In the genomic region with DNA sequence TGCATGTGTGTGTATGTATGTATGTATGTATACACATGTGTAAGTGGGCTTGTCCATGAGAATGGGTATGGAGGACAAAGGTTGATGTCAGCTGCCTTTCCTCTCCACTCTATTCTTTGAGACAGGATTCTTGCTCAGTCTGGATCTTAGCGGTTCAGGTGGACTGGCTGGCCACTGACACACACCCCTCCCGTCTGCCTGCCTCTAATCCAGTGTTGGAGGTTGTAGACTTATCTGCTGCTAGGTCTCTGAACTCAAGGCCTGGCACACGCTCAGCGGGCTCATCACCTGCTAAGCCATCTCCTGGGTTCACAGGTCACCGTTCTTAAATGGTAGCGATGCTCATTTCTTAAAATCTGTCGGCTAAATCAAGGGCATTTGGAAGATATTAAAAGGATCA, we compare ENCODE assay signal across 15 mouse cellular contexts.
"Had no signal": no experiment of that assay in that cellular context is flagged by ENCODE, and none has a peak within 500 bp of the region (broad histone marks: within the 10 kb centered on the region; RNA-seq: fewer than 3 reads in every experiment).

No protein-coding gene starts in this region.

- H3K27ac ChIP-seq: kidney, postnatal 0 days; limb, embryonic 15.5 days; liver, embryonic 12.5 days; macrophage; neural tube, embryonic 13.5 days had no signal

- H3K9me3 ChIP-seq: limb, embryonic 15.5 days; liver, embryonic 12.5 days; neural tube, embryonic 13.5 days had no signal

- ATAC-seq: liver, embryonic 12.5 days had no signal

- DNase-seq: kidney, adult 11 months; kidney, adult 9 months; kidney, postnatal 36 days; layer of hippocampus, adult 9-11 months; layer of hippocampus, postnatal 36 days; lung, embryonic 14.5 days; lung, postnatal 10 days; right cerebral cortex, postnatal 25 days; thymus, postnatal 36 days had no signal

- H3K9ac ChIP-seq: limb, embryonic 15.5 days; liver, embryonic 12.5 days; lung, embryonic 14.5 days; neural tube, embryonic 13.5 days had no signal

- H3K4me2 ChIP-seq: limb, embryonic 15.5 days; liver, embryonic 12.5 days; lung, embryonic 14.5 days; neural tube, embryonic 13.5 days had no signal

- H3K4me3 ChIP-seq: limb, embryonic 15.5 days; liver, embryonic 12.5 days; megakaryocyte, embryonic 14.5 days; neural tube, embryonic 13.5 days had no signal

- H3K4me1 ChIP-seq: liver, embryonic 12.5 days; megakaryocyte, embryonic 14.5 days had no signal

- H3K36me3 ChIP-seq: limb, embryonic 15.5 days; liver, embryonic 12.5 days; neural tube, embryonic 13.5 days had no signal

- H3K27me3 ChIP-seq: limb, embryonic 15.5 days; liver, embryonic 12.5 days; megakaryocyte, embryonic 14.5 days; neural tube, embryonic 13.5 days had no signal
